Mouse (Mus musculus) heart, postnatal 0 days (tissue): Measurements from ENCODE around the gene Hfe2. TPM values are rescaled to one million over a fixed set of nuclear protein-coding genes. Genes with fewer than 3 reads are reported as not detected.
"Not testable (repeated sequence)": the region's sequence is repeated elsewhere in the genome, so short reads cannot be mapped to it uniquely, and the experiment has no call there.

Experiments
- ATAC-seq: fragments of 200-750 bp; cut with Nextera tagmentation; 2 replicates; pipeline ENCODE4 v1.8.0; 2017; ENCODE audit warnings: low read depth, moderate number of reproducible peaks, moderate library complexity; ENCODE audit not compliant: insufficient read depth
- DNase-seq: peaks from one replicate; pipeline ENCODE4 v3.0.0-alpha.2; 2016; ENCODE audit warnings: low spot score
- H3K27ac ChIP-seq: fragments of 300-500 bp; sonication (generic); 2 replicates; pipeline ENCODE4 v1.5.1; 2014; ENCODE audit warnings: low read depth, mild to moderate bottlenecking
- H3K27me3 ChIP-seq: fragments of 300-500 bp; sonication (generic); 2 replicates; pipeline ENCODE4 v1.6.1; 2014; ENCODE audit warnings: low read length, mixed read lengths; ENCODE audit not compliant: control insufficient read depth, insufficient read depth
- H3K36me3 ChIP-seq: fragments of 300-500 bp; sonication (generic); replicated peaks from 2 replicates; pipeline ENCODE4 v1.6.1; 2014; ENCODE audit warnings: low read length, mixed read lengths; ENCODE audit not compliant: control insufficient read depth, insufficient read depth
- H3K4me1 ChIP-seq: fragments of 300-500 bp; sonication (generic); 2 replicates; pipeline ENCODE4 v1.6.1; 2014; ENCODE audit warnings: antibody characterized with exemption; ENCODE audit not compliant: control insufficient read depth, insufficient read depth
- H3K4me2 ChIP-seq: fragments of 300-500 bp; sonication (generic); 2 replicates; pipeline ENCODE4 v1.6.1; 2014; ENCODE audit warnings: low read depth, mild to moderate bottlenecking, low read length, moderate library complexity
- H3K4me3 ChIP-seq: fragments of 300-500 bp; sonication (generic); 2 replicates; pipeline ENCODE4 v1.5.1; 2014; ENCODE audit warnings: low read depth, low read length
- H3K9ac ChIP-seq: fragments of 300-500 bp; sonication (generic); replicated peaks from 2 replicates; pipeline ENCODE4 v1.6.1; 2014; ENCODE audit warnings: low read depth, low read length, mixed read lengths
- H3K9me3 ChIP-seq: fragments of 300-500 bp; sonication (generic); replicated peaks from 2 replicates; pipeline ENCODE4 v1.6.1; 2016; ENCODE audit warnings: low read length; ENCODE audit not compliant: control insufficient read depth
- CTCF ChIP-seq: IDR thresholded peaks from 2 replicates; pipeline ENCODE4 v1.5.1; 2016; ENCODE audit warnings: antibody characterized with exemption, control low read depth, low read depth
- EP300 ChIP-seq: IDR thresholded peaks from 2 replicates; pipeline ENCODE4 v1.6.1; 2016; ENCODE audit warnings: antibody characterized with exemption, low read depth
- WGBS: fragments of 180-500 bp; shearing (Covaris S2); extraction: QIAGEN DNeasy Blood & Tissue Kit; methylation state at CpG from one replicate; pipeline ENCODE4 v1.1.7; 2014; 5-methylcytosine and 5-hydroxymethylcytosine counted together
- polyA plus RNA-seq: library from polyadenylated mRNA; unstranded; fragments of >200 nt; fragmentation: Nextera tagmentation; extraction: Ambion mirVana; gene quantifications from 2 replicates; pipeline ENCODE4 v1.2.1, GENCODE M21; 2015
- total RNA-seq: library from RNA; depleted of rRNA; stranded (reverse); fragments of >200 nt; gene quantifications from 2 replicates; pipeline ENCODE4 v1.2.3, GENCODE M21; 2014; ENCODE audit warnings: low replicate concordance

Gene Hfe2
- total and polyA plus RNA-seq, 2 experiments from 2014 or later: 25.9 to 81.3 TPM

DNA sequence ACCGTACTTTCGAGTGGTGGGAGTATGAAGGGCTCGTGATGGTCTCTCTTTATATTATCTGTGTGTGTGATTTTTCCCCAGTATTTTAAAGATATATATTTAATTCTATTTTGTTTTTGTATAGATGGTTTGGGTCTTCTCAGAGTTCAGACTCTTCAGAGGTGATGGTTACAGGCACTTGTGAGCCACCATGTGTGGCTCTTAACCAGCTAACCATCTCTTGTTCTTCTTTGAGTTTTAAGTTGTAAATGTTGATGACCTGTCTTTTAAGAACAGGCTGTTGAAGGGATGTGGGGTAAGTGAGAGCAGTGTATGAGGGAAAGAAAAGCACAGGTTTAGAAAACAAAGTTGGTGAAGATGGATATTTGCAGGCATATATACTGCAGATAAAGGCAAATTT is 30.1 kb upstream of the Hfe2 start:
- no peaks in the 10 kb centered on the region for H3K36me3 ChIP-seq
- 87% methylated on average over 3 of the region's 3 CpGs for WGBS
- no peak overlapping the region for H3K27ac ChIP-seq
- no peaks in the 10 kb centered on the region for H3K27me3 ChIP-seq
- H3K4me1 ChIP-seq: peaks cover 5% of the 10 kb centered on the region; the same call in 1 of the 2 replicates
- ATAC-seq (no peak), DNase-seq (no peak)
- TF ChIP-seq EP300 (no peak), CTCF (no peak)
- H3K4me2 ChIP-seq: no peak overlapping the region
- H3K9me3 ChIP-seq: no peaks in the 10 kb centered on the region
- no peak overlapping the region for H3K4me3 ChIP-seq
- H3K9ac ChIP-seq: no peak overlapping the region

DNA sequence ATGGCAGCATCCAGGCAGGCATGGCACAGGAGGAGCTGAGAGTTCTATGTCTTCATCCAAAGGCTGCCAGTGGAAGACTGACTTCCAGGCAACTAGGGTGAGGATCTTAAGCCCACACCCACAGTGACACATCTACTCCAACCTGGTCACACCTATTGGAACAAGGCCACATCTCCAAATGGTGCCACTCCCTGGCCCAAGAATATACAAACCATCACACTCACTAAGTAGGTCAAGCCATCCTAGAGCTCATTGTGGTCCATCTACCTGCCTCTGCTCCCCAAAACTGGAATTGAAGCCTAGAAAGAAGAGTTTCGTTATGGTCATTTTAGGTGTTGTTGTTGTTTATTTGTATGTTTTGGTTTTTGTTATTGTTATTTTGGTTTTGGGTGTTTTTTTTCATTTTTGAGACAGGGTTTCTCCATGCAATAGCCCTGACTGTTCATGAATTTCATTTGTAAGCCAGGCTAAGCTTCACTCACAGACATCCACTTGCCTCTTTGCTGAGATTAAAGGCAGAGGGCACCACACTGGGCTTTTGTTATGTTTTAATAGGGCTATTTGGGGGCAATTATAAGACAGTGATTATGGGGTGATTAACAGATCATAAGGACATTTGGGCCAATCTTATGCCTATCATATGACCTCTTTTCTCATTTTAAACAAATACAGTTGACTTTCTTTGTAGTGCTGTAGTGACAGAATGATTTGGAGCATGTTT is 29.3 kb upstream of the Hfe2 start:
- H3K27me3 ChIP-seq: no peaks in the 10 kb centered on the region
- TF ChIP-seq CTCF: no peak
- TF ChIP-seq EP300: no peak
- no peaks in the 10 kb centered on the region for H3K9me3 ChIP-seq
- H3K4me1 ChIP-seq: peaks cover 5% of the 10 kb centered on the region; the same call in 1 of the 2 replicates
- DNase-seq (no peak), ATAC-seq (no peak)
- H3K4me2 ChIP-seq: no peak overlapping the region
- 88% methylated on average over 1 of the region's 1 CpGs for WGBS
- no peaks in the 10 kb centered on the region for H3K36me3 ChIP-seq
- no peak overlapping the region for H3K27ac ChIP-seq
- no peak overlapping the region for H3K4me3 ChIP-seq
- H3K9ac ChIP-seq: no peak overlapping the region

DNA sequence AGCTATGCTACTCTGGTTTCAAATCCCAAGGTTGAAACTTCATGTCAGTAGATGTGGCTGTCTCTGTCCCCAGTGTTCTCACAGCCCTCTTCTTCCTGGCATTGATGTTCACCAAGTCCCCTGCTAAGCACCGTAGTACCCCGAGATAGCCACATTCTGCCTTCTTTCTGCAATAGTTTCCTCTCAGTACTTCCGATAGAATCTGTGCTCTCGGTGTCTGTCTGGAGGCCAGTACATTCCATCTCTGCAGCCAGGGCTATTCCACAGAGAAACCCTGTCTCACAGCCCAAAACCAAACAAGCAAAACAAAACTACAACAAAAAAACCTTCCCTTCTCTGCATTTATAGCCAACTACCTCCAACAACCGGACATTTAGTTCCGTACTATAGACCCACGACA is 28.8 kb upstream of the Hfe2 start:
- peaks cover 5% of the 10 kb centered on the region; the same call in 1 of the 2 replicates for H3K4me1 ChIP-seq
- no peak for ATAC-seq
- WGBS: 68% methylated on average over 7 of the region's 7 CpGs
- DNase-seq: no peak
- no peak overlapping the region for H3K9ac ChIP-seq
- H3K27ac ChIP-seq: no peak overlapping the region
- H3K36me3 ChIP-seq: no peaks in the 10 kb centered on the region
- H3K27me3 ChIP-seq: no peaks in the 10 kb centered on the region
- H3K4me2 ChIP-seq: no peak overlapping the region
- TF ChIP-seq EP300 (no peak), CTCF (no peak)
- no peak overlapping the region for H3K4me3 ChIP-seq
- H3K9me3 ChIP-seq: no peaks in the 10 kb centered on the region

DNA sequence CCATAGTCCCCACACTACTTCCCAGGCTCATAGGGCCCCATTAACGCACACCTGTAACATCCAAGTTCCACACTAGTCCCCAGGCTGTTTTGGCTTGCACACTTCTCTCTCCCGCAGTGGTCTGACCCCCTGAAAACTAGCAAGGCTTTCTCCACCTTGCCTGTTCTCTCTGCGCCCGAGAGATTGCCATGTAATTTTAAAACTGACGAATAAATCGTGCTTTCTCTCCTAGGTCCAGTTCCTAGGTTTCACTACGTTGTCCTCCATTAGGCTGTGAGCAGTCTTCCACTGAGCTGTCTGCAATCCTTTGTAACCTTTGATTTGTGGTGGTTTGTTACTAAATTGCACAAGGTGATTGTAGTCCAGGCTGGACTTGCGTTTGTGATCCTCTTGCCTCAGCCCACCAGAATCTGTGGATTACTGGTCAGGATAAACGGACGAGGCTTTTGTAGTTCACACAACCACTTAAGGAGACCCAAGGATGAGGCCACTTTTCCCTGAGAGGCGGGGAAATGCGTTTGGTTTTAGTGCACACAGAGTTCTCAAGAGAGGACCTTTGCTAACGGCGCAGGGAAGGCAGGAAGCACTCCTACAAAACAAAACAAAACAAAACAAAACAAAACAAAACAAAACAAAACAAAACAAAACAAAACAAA is 28.2 kb upstream of the Hfe2 start:
- DNase-seq, H3K27me3 ChIP-seq, H3K9me3 ChIP-seq, H3K9ac ChIP-seq, H3K36me3 ChIP-seq, ATAC-seq, H3K4me1 ChIP-seq: not testable (repeated sequence)
- Histone ChIP-seq H3K27ac (peak overlapping the region; percentile 25; the same call in 1 of the 2 replicates), H3K4me3 (peak overlapping the region; percentile 51), H3K4me2 (peak overlapping the region; percentile 76)
- 35% methylated on average over 14 of the region's 14 CpGs for WGBS

DNA sequence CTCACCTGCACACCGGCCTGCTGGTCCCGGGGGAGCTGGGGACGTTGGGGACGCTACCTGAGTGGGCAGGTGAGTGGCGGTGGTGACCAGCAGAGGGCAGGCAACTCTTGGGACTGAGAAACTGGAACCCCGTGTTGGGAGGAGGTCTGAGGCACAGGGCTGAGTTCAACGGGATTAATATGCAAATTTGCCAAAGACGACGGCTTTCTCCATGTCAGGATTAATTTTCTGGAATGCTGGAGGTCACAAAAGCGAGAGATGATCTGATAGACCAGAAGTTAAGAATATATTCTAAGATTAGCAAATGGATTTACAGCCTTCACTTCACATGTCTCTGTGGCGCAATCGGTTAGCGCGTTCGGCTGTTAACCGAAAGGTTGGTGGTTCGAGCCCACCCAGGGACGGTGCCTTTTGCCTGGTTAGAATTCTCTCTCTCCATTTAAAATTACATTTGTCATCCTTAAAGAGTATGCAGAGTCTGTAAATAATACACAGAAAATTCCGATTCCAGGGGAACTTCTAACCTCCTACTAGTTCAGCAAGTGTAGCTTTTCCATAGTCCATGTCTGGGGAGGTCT is 27.4 kb upstream of the Hfe2 start:
- TF ChIP-seq EP300: no peak
- TF ChIP-seq CTCF: peak; percentile 28
- Histone ChIP-seq H3K27ac (0 out of 2 replicates have a peak overlapping the region, but pooled peaks have one; percentile 15), H3K9me3 (no peaks in the 10 kb centered on the region), H3K4me3 (peak overlapping the region; percentile 51), H3K9ac (no peak overlapping the region; the same call in 1 of the 2 replicates), H3K27me3 (no peaks in the 10 kb centered on the region), H3K4me1 (peaks cover 5% of the 10 kb centered on the region; the same call in 1 of the 2 replicates), H3K36me3 (no peaks in the 10 kb centered on the region), H3K4me2 (peak overlapping the region; percentile 76)
- DNase-seq (peak; percentile 28), ATAC-seq (no peak)
- WGBS: under 1% methylated on average over 19 of the region's 19 CpGs
